Mouse (Mus musculus) thymus, postnatal 36 days (tissue): ENCODE data around the gene Hdac11.

ENCODE experiments used
- DNase-seq, 2 experiments: peaks; one replicate each; pipeline ENCODE4 v3.0.0; 2022; ENCODE audit warnings: mixed read lengths in 2 of 2

The Hdac11 gene

GRCm38 (mm10) chr6:91137343-91137956 is 19.0 kb upstream of the Hdac11 start:
- no peak for DNase-seq

GRCm38 (mm10) chr6:91139846-91140245 is 16.6 kb upstream of the Hdac11 start:
- DNase-seq, result peak; percentile 63 to 66

- DNase-seq, result no peak
Measured at GRCm38 (mm10) chr6:91145056-91145455, 11.4 kb upstream of the Hdac11 start.

- DNase-seq, result no peak
Measured at GRCm38 (mm10) chr6:91145572-91145971, 10.9 kb upstream of the Hdac11 start.

GRCm38 (mm10) chr6:91146443-91147151 is 9.9 kb upstream of the Hdac11 start:
- no peak for DNase-seq

GRCm38 (mm10) chr6:91147152-91147770 is 9.2 kb upstream of the Hdac11 start:
- no peak for DNase-seq

- DNase-seq, result peak; percentile 32 to 49
Measured at GRCm38 (mm10) chr6:91152892-91153548, 3.4 kb upstream of the Hdac11 start.

- peak in 1 of 2 experiments; percentile 23 for DNase-seq
Measured at GRCm38 (mm10) chr6:91153549-91154064, 2.9 kb upstream of the Hdac11 start.

GRCm38 (mm10) chr6:91154685-91155084 is 1.8 kb upstream of the Hdac11 start:
- peak; percentile 22 to 35 for DNase-seq

GRCm38 (mm10) chr6:91155286-91155685 is 1.2 kb upstream of the Hdac11 start:
- no peak for DNase-seq

GRCm38 (mm10) chr6:91156062-91156461 is 403 bp upstream of the Hdac11 start:
- no peak for DNase-seq

- no peak for DNase-seq
Measured at GRCm38 (mm10) chr6:91157237-91157570, 739 bp downstream of the Hdac11 start.

- no peak for DNase-seq
Measured at GRCm38 (mm10) chr6:91159047-91159446, 2.6 kb downstream of the Hdac11 start.

GRCm38 (mm10) chr6:91160399-91160798 is 3.9 kb downstream of the Hdac11 start:
- no peak for DNase-seq

GRCm38 (mm10) chr6:91160976-91161375 is 4.5 kb downstream of the Hdac11 start:
- DNase-seq, result no peak

GRCm38 (mm10) chr6:91161506-91162235 is 5.2 kb downstream of the Hdac11 start:
- no peak for DNase-seq

GRCm38 (mm10) chr6:91162314-91162713 is 5.8 kb downstream of the Hdac11 start:
- DNase-seq, result no peak

GRCm38 (mm10) chr6:91163195-91163911 is 6.9 kb downstream of the Hdac11 start:
- DNase-seq, result no peak

GRCm38 (mm10) chr6:91164584-91164983 is 8.1 kb downstream of the Hdac11 start:
- no peak for DNase-seq

GRCm38 (mm10) chr6:91165210-91165609 is 8.7 kb downstream of the Hdac11 start:
- DNase-seq, result peak; percentile 58 to 68

GRCm38 (mm10) chr6:91167828-91168227 is 11.4 kb downstream of the Hdac11 start:
- no peak for DNase-seq

- DNase-seq, result no peak
Measured at GRCm38 (mm10) chr6:91169129-91169528, 12.7 kb downstream of the Hdac11 start.
